Mouse (Mus musculus) neural tube, embryonic 13.5 days (tissue): Measurements from ENCODE around the gene Herpud2. TPM values are rescaled to one million over a fixed set of nuclear protein-coding genes. Genes with fewer than 3 reads are reported as not detected.
"Not testable (repeated sequence)": the region's sequence is repeated elsewhere in the genome, so short reads cannot be mapped to it uniquely, and the experiment has no call there.

ENCODE experiments used
- ATAC-seq: fragments of 200-750 bp; cut with Nextera tagmentation; 2 replicates; pipeline ENCODE4 v1.8.0; 2017; ENCODE audit warnings: low read depth, mild to moderate bottlenecking, moderate TSS enrichment, moderate library complexity
- H3K27ac ChIP-seq: fragments of 300-500 bp; sonication (generic); replicated peaks from 2 replicates; pipeline ENCODE4 v1.5.1; 2015; ENCODE audit warnings: moderate library complexity, mild to moderate bottlenecking, inconsistent platforms
- H3K27me3 ChIP-seq: fragments of 300-500 bp; sonication (generic); 2 replicates; pipeline ENCODE4 v1.6.1; 2015; ENCODE audit warnings: mild to moderate bottlenecking, inconsistent platforms
- H3K36me3 ChIP-seq: fragments of 300-500 bp; sonication (generic); 2 replicates; pipeline ENCODE4 v1.6.1; 2015; ENCODE audit warnings: mild to moderate bottlenecking, inconsistent platforms
- H3K4me1 ChIP-seq: fragments of 300-500 bp; sonication (generic); replicated peaks from 2 replicates; pipeline ENCODE4 v1.6.1; 2015; ENCODE audit warnings: inconsistent platforms
- H3K4me2 ChIP-seq: fragments of 300-500 bp; sonication (generic); 2 replicates; pipeline ENCODE4 v1.6.1; 2015; ENCODE audit warnings: inconsistent platforms, mild to moderate bottlenecking, moderate library complexity
- H3K4me3 ChIP-seq: fragments of 300-500 bp; sonication (generic); 2 replicates; pipeline ENCODE4 v1.5.1; 2015; ENCODE audit warnings: mild to moderate bottlenecking, inconsistent platforms
- H3K9ac ChIP-seq: fragments of 300-500 bp; sonication (generic); 2 replicates; pipeline ENCODE4 v1.6.1; 2015; ENCODE audit warnings: moderate library complexity, mild to moderate bottlenecking, inconsistent platforms
- H3K9me3 ChIP-seq: fragments of 300-500 bp; sonication (generic); 2 replicates; pipeline ENCODE4 v1.6.1; 2016; ENCODE audit warnings: inconsistent platforms
- WGBS: fragments of 180-500 bp; shearing (Covaris S2); methylation state at CpG from one replicate; pipeline ENCODE4 v1.1.7; 2015; 5-methylcytosine and 5-hydroxymethylcytosine counted together
- polyA plus RNA-seq: library from polyadenylated mRNA; unstranded; fragments of >200 nt; fragmentation: Nextera tagmentation; extraction: Ambion mirVana; gene quantifications from 2 replicates; pipeline ENCODE4 v1.2.1, GENCODE M21; 2015

Gene Herpud2
- polyA plus RNA-seq, 1 experiment from 2014 or later: 36.0 TPM

DNA sequence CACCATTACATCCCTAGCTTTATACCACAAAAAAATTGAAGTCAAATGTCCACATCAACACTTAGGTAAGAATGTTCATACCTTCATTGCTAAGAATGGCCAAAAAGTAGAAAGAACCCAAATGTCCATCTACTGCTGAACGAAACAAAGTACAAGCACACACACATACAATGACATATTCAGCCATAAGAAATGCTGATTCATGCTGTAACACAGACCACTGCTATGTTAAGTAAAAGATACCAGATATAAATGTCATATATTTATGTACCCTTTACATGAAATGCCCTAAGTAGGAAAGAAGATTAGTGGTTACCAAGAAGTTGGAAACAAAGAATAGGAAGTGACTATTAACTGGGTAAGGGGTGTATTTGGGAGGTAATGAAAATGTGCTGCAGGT, 8.6 kb downstream of the Herpud2 start:
- Histone ChIP-seq H3K9me3 (no peaks in the 10 kb centered on the region), H3K4me3 (no peak overlapping the region), H3K27me3 (no peaks in the 10 kb centered on the region), H3K4me1 (peaks cover 9% of the 10 kb centered on the region), H3K9ac (no peak overlapping the region), H3K27ac (no peak overlapping the region), H3K36me3 (no peaks in the 10 kb centered on the region), H3K4me2 (no peak overlapping the region)
- no peak for ATAC-seq
- 90% methylated on average over 1 of the region's 1 CpGs for WGBS

DNA sequence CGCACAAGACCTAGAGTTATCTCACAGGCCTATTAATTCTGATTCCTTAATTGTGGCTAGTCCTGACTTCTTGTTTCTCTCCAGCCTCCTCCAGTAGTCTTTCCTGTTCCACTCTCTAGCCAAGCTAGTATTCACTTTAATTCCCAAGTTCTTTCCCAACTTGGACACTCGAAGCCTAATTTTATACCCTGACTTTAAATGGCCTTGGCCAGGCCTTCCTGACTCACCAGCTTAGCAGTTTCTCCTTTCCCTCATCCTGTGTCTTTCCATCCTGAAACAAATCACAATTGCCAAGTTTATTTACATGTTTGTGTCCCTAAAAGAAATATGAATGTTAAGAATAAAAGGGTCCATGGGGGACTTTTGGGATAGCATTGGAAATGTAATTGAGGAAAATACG, 9.6 kb downstream of the Herpud2 start:
- Histone ChIP-seq H3K27me3 (no peaks in the 10 kb centered on the region), H3K27ac (no peak overlapping the region), H3K4me2 (no peak overlapping the region), H3K4me3 (no peak overlapping the region), H3K9ac (no peak overlapping the region), H3K36me3 (no peaks in the 10 kb centered on the region), H3K4me1 (peaks cover 3% of the 10 kb centered on the region), H3K9me3 (no peaks in the 10 kb centered on the region)
- ATAC-seq: no peak
- WGBS: 96% methylated on average over 3 of the region's 3 CpGs

DNA sequence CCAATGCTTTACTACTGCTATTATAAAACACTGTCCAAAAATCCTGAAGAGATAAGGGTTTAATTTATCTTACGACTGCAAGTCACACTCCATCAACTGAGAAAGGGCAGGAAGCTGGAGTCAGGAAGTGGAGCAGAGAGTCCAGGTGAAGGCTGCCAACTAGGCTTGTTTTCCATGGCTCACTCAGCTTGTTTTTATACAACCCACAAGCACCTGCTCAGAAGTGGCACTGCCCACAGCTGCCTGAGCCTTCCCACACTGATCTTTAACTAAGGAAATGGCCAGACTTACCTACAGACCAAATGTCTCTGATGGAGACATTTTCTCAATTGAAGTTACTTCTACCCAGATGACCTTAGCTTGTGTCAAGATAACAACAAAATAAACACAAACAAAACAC, 11.3 kb downstream of the Herpud2 start:
- no peak overlapping the region for H3K27ac ChIP-seq
- H3K27me3 ChIP-seq: no peaks in the 10 kb centered on the region
- no peak overlapping the region for H3K4me3 ChIP-seq
- H3K4me2 ChIP-seq: no peak overlapping the region
- no peaks in the 10 kb centered on the region for H3K9me3 ChIP-seq
- H3K4me1 ChIP-seq: no peaks in the 10 kb centered on the region; the same call in 1 of the 2 replicates
- no peaks in the 10 kb centered on the region for H3K36me3 ChIP-seq
- WGBS: 83% methylated on average over 1 of the region's 1 CpGs
- ATAC-seq: no peak
- H3K9ac ChIP-seq: no peak overlapping the region

DNA sequence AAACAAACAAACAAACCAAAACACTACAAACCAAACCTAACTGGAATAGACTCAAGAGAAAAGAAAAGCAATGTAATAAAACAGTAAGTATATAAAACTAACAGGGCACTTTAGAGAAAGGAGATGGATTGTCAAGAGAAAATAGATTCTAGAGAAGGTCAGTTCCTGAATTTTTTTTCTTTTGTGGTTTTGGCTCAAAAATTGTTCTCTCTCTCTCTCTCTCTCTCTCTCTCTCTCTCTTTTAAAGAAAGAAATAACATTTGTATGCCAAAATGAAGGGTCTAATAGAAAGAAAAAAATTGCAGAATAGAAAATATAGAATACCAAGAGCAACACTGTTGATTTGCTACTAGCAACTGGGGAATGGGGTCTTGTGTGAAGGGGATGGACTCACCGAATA, 12.7 kb downstream of the Herpud2 start:
- Histone ChIP-seq H3K27me3 (no peaks in the 10 kb centered on the region), H3K9me3 (no peaks in the 10 kb centered on the region), H3K9ac (no peak overlapping the region), H3K4me2 (no peak overlapping the region), H3K4me3 (no peak overlapping the region), H3K4me1 (no peaks in the 10 kb centered on the region; the same call in 1 of the 2 replicates), H3K36me3 (no peaks in the 10 kb centered on the region), H3K27ac (no peak overlapping the region)
- no peak for ATAC-seq
- WGBS: 91% methylated on average over 1 of the region's 1 CpGs

DNA sequence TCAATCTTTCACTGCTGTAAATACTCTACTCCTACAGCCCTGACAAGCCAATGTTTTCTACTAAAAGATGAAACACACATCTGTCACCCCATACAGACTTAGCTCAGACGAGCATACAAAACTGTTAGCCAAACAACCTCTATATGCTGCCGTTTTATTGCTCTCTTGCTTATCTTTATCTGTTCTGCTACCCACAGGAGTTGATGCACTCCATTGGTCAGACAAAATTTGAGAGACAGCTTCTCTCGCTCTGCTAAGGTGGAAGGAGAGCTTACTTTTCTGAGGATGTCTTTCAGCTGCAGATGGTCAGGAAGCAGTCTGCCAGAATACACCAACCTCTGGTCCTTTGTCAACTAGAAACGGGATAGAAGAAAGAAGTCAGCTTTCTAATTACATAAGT, 18.7 kb downstream of the Herpud2 start:
- no peaks in the 10 kb centered on the region for H3K9me3 ChIP-seq
- ATAC-seq: no peak
- no peak overlapping the region for H3K27ac ChIP-seq
- 0 out of 2 replicates have a peak, but pooled peaks cover 5% of the 10 kb centered on the region for H3K4me1 ChIP-seq
- 72% methylated on average over 4 of the region's 4 CpGs for WGBS
- H3K4me2 ChIP-seq: no peak overlapping the region
- H3K27me3 ChIP-seq: no peaks in the 10 kb centered on the region
- H3K4me3 ChIP-seq: no peak overlapping the region
- H3K9ac ChIP-seq: no peak overlapping the region
- H3K36me3 ChIP-seq: peaks cover 9% of the 10 kb centered on the region; the same call in 1 of the 2 replicates

DNA sequence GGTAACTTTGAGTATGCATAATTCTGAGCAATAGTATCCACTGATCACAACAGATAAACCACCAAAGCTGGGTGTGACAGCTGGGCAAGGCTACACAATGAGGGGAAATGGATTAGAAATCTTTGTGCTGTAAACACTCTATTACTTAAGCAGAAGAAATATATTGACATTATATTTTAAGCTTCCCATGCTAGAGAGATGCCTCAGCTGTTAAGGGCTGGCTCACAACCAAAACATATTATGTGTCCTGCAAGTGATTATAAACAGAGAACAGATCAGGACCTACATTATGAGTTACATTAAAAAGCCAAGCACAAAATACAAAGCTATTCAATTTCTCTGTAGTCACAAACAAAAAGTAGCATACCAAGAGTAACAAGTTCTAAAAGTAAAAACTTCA, 19.4 kb downstream of the Herpud2 start:
- Histone ChIP-seq H3K4me1 (0 out of 2 replicates have a peak, but pooled peaks cover 5% of the 10 kb centered on the region), H3K4me3 (no peak overlapping the region), H3K36me3 (peaks cover 9% of the 10 kb centered on the region; the same call in 1 of the 2 replicates), H3K9me3 (no peaks in the 10 kb centered on the region), H3K4me2 (no peak overlapping the region), H3K9ac (no peak overlapping the region), H3K27ac (no peak overlapping the region), H3K27me3 (no peaks in the 10 kb centered on the region)
- no peak for ATAC-seq

DNA sequence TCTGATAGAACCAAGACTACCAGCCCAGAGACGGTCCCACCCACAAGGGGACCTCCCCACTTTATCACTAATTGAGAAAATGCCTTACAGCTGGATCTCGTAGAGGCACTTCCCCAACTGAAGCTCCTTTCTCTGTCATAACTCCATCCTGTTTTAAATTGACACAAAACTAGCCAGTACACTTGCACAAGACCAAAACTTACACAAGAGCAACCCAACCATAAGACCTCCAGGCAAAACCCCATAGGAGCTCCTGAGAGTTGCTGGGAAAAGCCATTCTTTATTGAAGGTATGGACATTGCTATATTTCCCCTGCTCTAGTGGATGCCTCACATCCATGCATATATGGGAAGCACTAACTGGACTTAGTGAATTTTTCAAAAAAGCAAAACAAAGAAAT, 27.6 kb downstream of the Herpud2 start:
- H3K4me1 ChIP-seq: no peaks in the 10 kb centered on the region
- no peak overlapping the region for H3K27ac ChIP-seq
- H3K36me3 ChIP-seq: peaks cover 47% of the 10 kb centered on the region
- no peaks in the 10 kb centered on the region for H3K27me3 ChIP-seq
- no peak overlapping the region for H3K4me3 ChIP-seq
- WGBS: 86% methylated on average over 2 of the region's 2 CpGs
- no peak overlapping the region for H3K4me2 ChIP-seq
- no peaks in the 10 kb centered on the region for H3K9me3 ChIP-seq
- H3K9ac ChIP-seq: no peak overlapping the region
- ATAC-seq: no peak

DNA sequence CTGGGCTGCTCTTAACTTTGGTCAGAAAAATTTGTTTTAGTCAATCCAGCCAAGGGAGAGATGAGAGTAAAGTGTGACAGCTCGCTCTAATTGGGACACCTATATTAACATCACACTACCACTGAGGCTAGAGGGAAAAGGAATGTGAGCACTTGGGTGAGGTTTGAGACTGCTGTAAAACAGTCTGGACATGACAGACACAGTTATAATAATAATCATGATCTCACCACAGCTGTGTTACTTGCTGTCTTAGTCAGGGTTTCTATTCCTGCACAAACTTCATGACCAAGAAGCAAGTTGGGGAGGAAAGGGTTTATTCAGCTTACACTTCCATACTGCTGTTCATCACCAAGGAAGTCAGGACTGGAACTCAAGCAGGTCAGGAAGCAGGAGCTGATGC, 28.0 kb downstream of the Herpud2 start:
- peaks cover 49% of the 10 kb centered on the region for H3K36me3 ChIP-seq
- not testable (repeated sequence) for H3K4me1 ChIP-seq, H3K9me3 ChIP-seq, ATAC-seq, H3K9ac ChIP-seq, H3K27me3 ChIP-seq, H3K27ac ChIP-seq, H3K4me3 ChIP-seq, H3K4me2 ChIP-seq
- WGBS: 88% methylated on average over 1 of the region's 1 CpGs

DNA sequence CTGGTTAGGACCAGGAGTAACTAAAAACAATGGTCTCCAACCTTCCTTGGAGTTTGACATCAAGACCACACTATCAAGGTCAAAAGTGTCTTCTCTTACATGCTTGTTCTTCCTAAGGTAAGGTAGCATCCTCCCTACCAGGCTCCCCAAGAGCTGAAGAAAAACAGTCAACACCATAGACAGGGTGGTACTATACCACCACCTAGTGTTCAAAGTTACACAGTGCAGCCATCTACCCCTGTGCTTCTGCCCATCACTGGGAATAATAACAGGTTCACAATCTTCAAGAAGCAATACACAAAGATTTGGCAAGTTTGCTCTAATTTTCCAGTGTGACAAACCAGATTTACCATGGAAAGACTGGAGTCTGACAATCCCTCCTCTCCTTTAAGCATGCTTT, 47.0 kb downstream of the Herpud2 start:
- H3K4me2 ChIP-seq: no peak overlapping the region
- H3K27ac ChIP-seq: no peak overlapping the region
- ATAC-seq: peak; percentile 47; the same call in 1 of the 2 replicates
- peaks cover 5% of the 10 kb centered on the region; the same call in 1 of the 2 replicates for H3K9me3 ChIP-seq
- H3K4me1 ChIP-seq: no peaks in the 10 kb centered on the region
- no peak overlapping the region for H3K9ac ChIP-seq
- no peaks in the 10 kb centered on the region for H3K27me3 ChIP-seq
- peaks cover 60% of the 10 kb centered on the region for H3K36me3 ChIP-seq
- no peak overlapping the region for H3K4me3 ChIP-seq

DNA sequence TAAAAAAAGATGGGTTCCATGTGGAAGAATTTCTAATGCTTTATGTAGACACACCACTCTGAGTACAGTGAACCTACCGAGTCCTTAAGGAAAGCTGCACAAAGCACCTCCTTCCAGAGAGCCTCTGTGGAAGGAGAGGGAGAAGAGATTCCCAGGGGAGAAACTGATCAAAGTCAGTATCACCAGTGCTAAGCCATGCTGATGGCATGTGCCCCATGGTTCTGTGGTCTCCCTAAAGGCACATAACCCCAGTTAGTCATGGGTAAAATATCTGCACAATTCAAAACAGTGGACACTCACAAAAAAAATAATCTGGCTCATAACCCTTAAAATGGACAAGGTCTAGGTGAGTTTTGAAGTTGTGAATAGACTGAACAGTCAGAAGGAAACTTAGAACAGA, 48.7 kb downstream of the Herpud2 start:
- H3K27ac ChIP-seq: no peak overlapping the region
- no peak for ATAC-seq
- H3K4me1 ChIP-seq: no peaks in the 10 kb centered on the region
- H3K9ac ChIP-seq: no peak overlapping the region
- H3K27me3 ChIP-seq: no peaks in the 10 kb centered on the region
- no peak overlapping the region for H3K4me2 ChIP-seq
- peaks cover 49% of the 10 kb centered on the region for H3K36me3 ChIP-seq
- no peak overlapping the region for H3K4me3 ChIP-seq
- WGBS: 88% methylated on average over 1 of the region's 1 CpGs
- peaks cover 5% of the 10 kb centered on the region; the same call in 1 of the 2 replicates for H3K9me3 ChIP-seq

DNA sequence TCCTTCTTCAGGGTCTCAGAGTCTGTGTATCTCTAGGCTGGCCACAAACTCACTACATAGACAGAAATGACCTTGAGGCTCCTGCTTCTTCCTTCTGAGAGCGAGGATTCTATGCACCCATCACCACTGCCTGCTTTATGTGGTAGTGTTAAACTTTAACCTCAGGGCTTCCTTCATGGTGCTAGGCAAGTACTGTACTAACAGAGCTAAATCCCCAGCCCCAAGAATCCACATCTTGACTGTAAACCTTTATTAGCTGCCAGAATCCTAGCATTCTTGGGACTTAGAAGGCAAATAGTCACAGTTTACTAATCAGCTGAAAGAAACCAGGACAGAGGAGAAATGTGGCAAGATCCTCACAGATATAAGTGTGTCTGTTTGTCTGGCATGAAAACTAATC, 60.8 kb downstream of the Herpud2 start:
- Histone ChIP-seq H3K36me3 (no peaks in the 10 kb centered on the region), H3K4me1 (no peaks in the 10 kb centered on the region), H3K9me3 (no peaks in the 10 kb centered on the region), H3K4me3 (no peak overlapping the region), H3K4me2 (no peak overlapping the region), H3K27me3 (no peaks in the 10 kb centered on the region), H3K27ac (no peak overlapping the region), H3K9ac (no peak overlapping the region)
- no peak for ATAC-seq
- WGBS: 50% methylated on average over 1 of the region's 1 CpGs

DNA sequence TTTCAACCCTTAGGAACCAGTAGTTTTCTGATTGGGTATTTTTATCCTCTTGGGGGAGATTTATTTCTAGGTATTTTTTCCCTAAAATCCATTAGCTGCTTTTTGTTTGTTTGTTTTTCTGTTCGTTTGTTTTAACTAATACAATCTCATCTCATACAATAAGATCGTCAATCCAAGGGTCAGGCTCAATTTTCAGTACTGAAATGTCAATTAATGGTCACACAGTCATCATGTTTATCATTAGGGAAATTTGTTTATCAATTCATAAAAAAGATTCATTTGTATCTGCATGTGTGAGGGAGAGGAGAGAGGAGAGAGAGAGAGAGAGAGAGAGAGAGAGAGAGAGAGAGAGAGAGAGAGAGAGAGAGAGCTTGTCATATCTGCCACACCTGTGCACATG, 62.5 kb downstream of the Herpud2 start, which contains the start of gene Gm10181:
Gene Gm10181 (plus strand): TSS at position 301 of the 400 bp plus-strand sequence.
- no peak for ATAC-seq
- no peak within 1 kb of the TSS for H3K27ac ChIP-seq
- H3K9ac ChIP-seq: no peak within 1 kb of the TSS
- WGBS: 72% methylated on average over 2 of the region's 2 CpGs
- no peak within 1 kb of the TSS for H3K4me3 ChIP-seq
- no peak within 1 kb of the TSS for H3K4me2 ChIP-seq
- no peaks in the 10 kb centered on the region for H3K9me3 ChIP-seq
- no peaks in the 10 kb centered on the region for H3K4me1 ChIP-seq
- H3K27me3 ChIP-seq: no peaks in the 10 kb centered on the region
- no peaks in the 10 kb centered on the region for H3K36me3 ChIP-seq

DNA sequence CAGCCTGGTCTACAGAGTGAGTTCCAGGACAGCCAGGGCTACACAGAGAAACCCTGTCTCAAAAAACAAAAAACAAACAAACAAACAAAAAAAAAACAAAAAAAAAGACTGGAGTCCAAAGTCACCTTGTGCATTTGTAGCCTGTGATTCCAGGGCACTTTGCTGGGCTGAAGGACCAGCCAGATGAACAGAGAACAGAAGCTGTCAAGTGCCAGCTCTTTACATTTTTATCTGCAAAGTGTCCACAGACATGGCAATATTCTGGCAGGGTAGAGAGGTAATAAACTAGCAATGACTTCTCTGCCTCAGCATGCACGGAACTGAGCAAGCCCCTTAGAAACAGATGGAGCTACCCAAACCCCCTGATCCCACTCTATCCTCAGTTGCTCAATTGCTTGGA, 75.1 kb downstream of the Herpud2 start:
- Histone ChIP-seq H3K27me3 (no peaks in the 10 kb centered on the region), H3K36me3 (no peaks in the 10 kb centered on the region), H3K9ac (no peak overlapping the region), H3K4me2 (no peak overlapping the region), H3K4me3 (no peak overlapping the region), H3K9me3 (no peaks in the 10 kb centered on the region), H3K4me1 (no peaks in the 10 kb centered on the region), H3K27ac (no peak overlapping the region)
- WGBS: 78% methylated on average over 1 of the region's 1 CpGs
- no peak for ATAC-seq
